Mouse (Mus musculus) urinary bladder, postnatal 25 days (tissue): ENCODE results near the gene Tiam1.

Source experiments
- DNase-seq: peaks from one replicate; pipeline ENCODE4 v3.0.0; 2022; ENCODE audit warnings: low spot score

Tiam1 gene

DNA sequence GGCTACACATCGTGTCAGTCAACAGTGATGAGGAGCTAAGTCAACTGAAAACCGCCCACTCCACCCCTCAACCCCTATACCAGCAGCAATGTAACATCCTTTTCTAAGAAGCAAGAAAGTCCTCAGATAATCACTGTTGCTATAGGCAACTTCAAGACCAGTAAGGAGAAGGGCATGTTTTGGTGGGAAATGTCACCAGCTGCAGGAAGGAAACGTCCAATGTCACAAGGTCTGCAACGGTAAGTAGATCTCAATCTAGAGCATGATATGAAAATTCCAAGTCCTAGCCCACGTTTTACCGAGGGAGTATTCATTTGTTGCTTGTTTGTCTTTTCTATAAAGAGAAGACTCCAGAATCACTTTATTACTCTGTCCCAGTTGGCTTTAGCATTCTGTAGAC lies 95.7 kb downstream of the Tiam1 start:
- DNase-seq: no peak

DNA sequence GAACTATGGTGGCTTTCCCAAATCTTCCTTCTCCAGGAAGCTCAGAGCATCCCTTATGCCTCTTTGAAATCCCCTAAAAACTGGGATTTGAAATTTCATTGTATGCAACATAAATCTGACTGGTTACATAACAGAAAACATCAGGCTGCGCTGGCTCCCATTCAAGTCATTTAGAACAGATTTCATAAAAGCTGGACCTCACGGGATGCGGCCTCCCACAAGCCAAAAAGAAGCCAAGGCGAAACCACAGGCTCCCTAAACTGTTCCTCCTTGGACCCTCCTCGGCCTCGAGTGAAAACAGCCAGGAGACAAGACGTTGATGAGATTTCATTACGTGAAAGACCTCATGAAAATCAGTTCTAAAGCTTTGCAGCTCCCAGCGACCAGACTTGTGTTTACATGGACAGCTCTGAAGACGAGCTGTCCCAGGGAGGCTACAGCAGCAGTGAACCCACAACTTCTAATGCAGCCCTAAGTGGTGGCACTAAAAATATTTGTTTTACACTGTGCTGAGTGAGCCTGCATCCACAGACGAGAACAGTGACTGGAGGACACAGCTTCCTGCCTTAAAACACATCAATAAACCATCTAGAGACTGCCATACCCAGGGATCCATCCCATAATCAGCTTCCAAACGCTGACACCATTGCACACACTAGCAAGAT lies 96.9 kb downstream of the Tiam1 start:
- no peak for DNase-seq

DNA sequence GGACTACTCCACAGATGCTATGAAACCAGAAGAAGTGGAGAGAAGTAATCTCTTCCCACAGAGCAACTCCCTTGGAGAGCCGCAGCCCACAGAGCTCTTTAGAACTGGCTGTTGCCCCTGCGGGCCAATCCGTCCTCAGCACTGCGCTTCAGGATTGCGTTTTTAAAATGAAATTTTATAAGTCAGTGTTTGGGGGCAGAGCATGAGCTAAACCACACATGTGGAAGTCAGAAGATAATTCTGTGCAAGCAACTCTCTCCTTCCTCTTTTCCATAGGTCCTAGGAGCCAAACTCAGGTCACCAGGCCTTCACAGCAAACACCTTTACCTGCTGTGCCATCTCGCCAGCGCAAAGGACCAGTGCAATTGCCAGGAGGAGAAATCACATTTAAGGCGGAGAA lies 98.0 kb downstream of the Tiam1 start:
- no peak for DNase-seq

DNA sequence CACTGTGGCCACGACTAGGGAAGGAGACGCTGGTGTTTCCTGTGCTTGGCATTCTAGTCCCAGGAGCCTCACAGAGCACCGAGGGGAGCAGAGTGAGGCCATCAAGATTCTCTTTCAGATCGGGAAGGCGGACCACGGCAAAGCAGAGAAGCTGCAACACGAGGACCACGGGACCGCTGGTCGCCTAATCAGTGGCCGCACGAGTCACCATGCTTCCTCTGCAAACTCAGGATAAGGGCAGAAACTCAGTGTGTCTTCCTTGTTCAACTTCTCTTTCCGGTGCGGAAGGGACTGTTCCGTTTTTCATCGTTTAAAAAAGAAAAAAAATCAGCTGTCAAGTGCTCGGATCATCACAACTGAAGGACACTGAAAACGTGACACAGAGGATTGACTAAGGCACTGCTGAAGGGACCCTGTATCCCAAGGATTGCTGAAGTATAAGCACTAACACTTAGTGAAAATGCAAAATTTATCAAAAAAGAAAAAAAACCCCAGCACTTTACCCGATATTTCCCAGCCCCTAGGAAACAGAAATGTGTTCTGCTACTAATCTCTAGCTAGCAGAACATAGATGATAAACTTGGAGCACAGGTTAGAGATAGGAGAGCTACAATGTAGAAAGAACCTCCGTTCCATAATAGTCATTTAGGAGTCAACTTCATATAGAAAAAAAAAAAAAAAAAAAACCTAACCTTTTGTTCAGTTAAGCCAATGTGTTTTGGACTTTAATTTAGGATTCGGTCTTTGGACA lies 99.4 kb downstream of the Tiam1 start:
- no peak for DNase-seq

DNA sequence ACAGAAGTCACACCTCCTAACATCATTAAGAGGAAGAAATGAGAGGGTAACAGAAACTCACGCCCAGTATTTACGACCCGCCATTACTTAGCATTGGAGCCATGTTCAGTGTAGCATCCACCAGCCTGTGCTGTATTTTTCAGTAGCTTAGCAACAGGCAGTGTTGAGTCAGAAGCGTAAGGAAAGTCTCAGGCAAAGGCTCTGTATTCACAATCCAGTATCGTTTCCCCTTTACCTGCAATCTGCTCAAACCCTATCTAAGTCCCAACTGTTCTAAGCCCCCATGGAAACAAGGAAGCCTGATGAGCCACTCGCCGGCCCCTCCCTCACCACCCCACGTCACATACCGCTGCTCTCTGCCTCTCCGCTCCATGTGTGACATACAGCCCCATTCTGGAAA lies 100.7 kb downstream of the Tiam1 start:
- DNase-seq: no peak

DNA sequence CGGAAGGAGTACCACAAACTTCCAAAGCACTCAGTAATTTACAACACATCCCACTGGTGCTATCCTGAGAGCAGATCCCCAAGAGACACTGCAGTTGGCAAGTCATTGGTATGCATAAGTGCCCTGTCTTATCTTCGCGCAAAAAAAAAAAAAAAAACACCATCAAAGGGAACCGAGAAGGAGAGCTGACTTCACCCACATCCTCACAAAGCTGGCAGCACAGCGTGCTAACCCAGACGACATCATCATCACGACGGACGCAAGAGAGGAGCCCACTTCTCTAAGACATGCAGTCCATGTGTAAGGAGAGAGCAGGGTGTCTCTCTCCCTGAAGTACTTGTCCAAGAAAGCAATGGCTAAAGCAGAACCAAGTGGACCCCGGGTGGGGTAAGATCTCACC lies 101.2 kb downstream of the Tiam1 start:
- no peak for DNase-seq

DNA sequence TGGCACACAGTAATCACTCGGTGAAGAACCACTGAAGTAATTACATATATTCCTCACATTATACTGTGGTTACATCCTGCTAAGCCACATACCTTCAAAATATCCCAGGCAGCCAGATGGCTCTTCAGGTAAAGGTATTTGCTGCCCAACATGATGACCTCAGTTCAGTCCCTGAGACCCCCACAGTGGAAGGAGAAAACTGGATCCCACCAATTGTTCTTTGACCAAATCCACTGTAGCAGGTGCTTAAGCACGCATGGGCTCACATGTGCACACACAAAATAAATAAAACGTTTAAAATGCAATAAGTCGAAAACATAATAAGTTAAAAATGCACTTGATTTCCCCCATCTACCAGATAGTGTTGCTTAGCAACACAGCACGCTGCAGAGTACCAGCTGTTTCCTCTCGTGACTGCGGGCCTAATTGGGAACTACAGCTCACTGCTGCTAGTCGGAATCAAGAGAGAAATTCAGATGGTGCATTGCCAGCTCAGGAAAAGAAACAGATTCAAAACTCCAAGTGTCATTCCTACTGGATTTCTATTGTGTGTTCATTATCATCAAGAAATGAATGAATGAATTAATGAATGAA lies 102.7 kb downstream of the Tiam1 start:
- DNase-seq: no peak

DNA sequence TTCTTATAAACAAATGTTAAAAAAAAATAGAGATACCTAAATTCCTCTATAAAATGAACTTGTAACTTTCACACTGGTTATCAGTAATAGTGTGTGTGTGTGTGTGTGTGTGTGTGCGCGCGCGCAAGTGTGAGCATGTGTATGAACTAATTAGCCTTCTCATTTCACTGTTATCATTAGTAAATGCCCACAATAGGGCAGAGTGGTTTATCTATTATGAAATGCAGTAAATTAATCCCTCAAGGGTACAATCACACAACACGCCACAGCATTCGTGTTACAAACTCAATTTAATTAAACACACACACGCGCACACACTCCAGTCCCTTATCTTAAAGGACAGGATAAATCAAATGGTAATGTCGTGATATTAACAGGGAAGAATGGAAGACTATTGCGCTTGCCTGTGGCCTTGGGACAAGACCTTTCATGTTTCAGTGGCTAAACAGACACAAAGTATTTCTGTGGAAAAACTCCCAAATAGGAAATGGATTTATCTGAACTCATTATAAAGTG lies 107.9 kb downstream of the Tiam1 start:
- DNase-seq: no peak

DNA sequence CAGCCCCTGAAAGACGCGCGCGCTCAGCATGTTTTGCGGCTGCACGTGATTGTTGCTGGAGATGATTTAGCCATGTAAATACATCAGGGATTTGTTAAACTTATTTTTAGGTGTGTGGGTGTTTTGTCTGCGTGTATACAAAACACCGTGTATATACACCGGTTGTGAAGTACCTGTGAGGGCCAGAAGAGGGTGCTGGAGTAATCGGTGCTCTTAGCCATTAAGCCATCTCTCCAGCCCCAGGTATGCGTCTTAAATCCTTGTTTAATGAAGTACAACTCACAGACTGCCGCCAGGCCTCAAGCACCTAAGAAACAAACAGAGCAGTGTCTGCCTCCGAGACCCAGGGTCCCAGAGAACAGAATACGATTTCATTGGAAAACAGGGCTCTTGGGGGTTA lies 113.2 kb downstream of the Tiam1 start:
- DNase-seq: no peak

DNA sequence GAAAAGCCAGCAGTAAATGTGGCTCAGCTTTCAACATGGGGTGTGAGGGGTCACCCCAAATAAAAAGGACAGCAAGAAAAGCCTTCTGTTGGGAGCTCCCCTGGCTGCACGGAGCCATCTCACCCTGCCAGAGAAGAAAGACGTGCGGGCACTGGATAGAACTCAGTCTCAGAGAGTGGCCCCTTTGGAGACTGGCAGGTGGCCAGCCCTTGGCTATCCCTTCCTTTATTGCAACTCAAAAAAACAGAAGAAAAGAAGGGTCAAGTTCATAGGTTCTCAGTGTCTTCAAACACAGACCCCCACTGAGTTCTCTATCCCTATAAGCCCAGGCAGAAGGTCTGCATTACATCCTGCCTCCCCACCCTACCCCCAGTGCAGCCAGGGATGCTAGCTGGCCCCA lies 115.7 kb downstream of the Tiam1 start:
- no peak for DNase-seq

DNA sequence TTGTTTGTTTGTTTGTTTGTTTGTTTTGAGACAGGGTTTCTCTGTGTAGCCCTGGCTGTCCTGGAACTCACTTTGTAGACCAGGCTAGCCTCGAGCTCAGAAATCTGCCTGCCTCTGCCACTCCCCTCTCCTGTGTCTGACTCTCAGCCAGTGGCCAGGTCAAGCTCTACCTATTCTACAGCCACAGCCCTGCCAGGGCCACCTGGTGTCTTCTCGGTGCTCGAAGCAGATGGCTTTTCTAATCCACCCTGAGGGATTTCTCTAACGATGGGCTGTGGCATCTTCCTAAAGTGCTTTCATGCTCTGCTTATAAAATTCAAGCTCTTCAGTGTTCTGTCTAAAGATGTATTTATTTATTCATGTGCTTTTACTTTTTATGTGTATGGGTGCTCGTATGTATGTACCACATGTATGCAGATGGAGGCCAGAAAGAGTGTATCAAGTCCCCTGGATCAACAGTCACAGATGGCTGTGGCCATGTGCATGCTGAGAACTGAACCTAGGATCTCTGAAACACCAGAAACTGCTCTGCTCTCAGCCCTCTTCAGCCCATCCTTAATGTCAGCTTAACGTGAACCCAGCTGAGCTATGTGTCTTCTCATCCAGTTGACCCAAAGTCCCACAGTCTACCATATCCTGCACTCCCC lies 117.9 kb downstream of the Tiam1 start:
- no peak for DNase-seq

DNA sequence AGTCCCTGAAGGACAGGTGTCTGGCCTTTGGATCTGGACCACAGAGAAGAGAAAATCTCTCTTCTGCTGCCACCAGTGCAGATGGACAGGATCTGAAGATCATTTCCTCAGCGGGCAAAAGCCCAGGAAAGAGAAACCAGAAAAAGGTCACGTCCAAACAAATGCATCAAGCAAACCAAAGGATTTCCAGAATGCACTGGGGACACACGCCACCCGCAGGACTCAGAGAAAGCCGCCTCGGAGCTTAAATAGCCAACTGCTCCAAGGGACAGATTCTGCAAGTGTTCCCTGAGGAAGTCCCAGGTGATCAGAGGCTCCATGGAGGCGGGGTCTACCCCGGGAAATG lies 119.9 kb downstream of the Tiam1 start:
- no peak for DNase-seq

DNA sequence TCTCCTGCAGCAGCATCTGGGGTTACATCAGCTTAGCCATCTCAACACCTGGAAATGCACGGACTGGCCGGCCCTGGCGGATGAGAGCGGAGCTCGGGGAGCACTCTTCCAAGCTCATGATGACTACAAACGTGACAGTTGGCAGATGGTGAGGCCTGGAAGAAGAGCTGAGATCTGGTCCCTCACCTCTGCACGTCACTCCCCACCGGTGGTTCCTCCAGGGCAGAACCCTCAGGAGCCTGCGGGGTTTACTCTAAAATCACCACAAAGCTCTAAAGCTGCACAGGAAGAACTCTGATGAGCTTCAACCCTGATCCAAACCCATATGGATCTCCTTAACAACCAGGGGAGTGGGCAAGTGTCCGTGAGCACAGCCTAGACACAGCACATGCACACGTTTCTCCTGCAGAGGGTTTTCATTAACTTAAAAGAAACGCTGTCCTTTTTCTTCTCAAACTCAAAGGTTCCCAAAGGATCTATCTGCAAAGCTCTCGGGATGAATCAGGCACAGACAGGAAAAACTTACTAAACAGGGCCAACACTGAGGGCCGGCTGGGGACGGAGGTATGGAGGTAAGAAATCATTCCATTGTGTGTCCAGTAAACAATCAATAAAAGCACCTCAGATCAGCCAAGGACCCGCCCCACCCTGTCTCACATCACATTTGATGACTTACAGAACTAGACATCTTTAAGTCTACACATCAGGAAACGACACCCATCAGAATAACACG lies 120.5 kb downstream of the Tiam1 start:
- DNase-seq: no peak

DNA sequence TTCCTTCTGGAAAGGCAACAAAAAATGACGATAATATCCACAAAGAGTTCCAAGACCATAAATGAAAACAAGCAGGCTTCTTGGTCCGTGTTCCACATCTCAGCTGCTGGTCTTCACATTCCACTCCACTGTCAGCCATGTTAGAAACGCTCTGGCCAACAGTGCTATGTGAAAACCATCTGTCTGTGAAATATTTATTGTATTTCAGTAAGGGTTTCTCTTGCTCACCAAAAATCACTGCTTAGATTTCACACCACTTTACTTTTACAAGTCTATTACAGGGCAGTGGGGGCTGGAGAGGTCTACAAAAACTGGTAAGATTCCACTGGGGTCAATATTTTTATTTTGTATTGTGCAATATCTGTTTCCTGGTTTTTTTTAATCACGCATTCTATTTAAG lies 127.5 kb downstream of the Tiam1 start:
- DNase-seq: no peak

DNA sequence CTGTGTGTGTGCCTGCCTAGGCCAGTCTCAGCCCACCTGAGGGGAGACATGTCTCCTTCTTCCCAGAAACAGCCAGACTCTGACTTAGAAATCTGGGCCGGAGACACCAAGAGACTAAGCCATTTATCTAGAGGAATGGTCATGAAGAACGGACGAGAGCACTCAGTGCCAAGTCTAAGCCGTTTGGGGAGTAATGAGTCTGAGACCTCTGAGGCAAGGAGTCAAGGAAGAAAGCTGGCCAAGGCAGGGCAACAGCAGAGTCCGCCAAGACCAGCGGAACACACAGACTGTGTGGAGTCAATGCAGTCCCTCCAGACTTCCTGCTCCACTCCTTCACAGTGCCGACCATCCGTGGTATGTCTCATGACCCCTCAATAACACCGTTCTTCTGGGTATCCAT lies 129.0 kb downstream of the Tiam1 start:
- DNase-seq: no peak

DNA sequence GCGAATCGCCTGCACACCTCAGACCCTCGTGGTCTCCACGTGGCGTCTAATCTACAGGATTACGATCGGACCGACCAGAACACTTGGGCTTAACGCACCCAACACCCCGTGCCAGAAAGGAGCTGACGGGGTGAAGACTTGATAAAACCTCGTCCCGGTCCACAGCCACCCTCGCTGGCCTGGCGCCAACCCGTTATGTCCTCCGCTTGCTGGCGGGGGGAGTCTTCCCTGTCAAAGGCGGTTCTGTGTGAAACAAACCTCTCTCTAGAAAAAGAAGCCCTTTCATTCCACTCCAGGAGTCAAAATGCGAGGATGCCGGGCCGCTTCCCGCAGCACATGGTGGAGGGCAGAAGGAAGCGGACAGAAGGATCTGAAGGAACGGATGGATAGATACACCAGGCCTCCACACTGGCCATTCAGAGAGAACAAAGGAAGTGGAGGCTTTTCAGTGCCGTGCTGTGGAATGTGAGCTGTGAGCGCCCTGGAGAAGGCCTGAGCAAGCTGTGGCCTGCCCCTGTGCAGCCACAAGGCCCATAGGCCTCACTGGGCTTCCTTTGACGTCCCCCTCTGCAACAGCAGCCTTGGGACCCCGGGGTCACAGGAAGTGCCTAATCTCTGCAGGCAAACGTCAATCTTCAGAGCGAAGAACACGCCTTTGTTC lies 131.9 kb downstream of the Tiam1 start:
- DNase-seq: no peak

DNA sequence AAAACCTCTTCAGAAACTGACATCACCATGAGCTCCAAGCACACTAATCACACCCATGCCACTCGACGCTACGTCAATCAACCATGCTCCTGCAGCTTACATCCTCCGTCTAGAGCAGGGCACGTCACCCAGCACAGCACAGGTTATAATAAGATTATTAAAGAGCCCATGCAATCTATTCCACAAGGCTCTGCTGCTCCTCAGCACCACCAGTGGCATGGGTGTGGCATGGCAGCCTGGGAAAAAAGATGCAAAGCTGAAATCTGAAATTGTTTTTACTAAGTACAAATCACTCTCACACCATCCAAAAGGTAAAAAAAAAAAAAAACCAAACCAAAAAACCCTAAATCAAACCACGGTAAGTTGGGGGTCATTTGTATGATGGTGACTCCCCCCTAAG lies 135.1 kb downstream of the Tiam1 start:
- DNase-seq: no peak

DNA sequence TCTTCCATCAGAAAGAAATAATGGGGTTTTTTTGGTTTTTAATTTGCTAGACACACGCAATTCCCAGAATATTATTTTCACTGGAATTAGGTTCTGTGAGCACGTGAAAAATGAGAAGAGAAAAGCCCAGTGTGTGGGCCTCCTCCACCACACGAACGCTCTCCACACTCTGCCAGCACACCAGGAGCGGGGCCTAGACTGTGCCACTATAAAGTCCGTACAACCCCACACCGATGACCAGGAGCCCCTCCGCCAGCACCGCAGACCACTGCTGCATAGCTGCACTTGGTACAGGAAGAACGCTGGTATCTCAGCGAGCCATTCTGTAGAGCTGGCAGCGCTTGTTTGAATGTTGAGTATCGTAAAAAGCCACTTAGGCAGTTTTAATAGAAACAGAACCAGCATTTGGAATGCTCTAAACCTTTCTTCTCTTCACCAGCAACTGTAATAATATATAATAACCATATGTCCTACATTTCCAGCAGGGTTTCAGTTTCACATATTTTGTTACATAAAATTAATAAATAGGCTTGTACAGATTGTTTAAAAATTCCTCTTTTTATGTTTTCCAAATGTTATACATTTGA lies 136.1 kb downstream of the Tiam1 start:
- no peak for DNase-seq

DNA sequence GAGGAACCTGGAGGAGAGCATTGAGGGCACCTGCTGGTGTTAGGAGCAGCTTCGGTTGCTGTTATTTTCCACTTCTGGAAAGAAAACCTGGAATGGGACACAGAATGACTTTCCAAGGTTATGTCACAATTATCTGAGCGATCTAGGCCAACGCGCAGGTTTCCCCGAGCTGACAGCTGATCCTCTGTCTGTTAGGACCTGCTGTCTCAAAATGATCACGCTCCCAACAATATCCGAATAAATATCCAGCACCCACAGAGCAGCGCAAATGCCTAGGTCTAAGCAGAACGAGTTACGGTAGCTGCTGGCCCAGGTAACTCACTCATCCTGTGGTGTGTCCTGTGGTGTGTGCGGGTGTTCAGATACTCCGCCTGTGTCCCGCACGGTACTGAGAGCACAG lies 140.0 kb downstream of the Tiam1 start:
- no peak for DNase-seq

DNA sequence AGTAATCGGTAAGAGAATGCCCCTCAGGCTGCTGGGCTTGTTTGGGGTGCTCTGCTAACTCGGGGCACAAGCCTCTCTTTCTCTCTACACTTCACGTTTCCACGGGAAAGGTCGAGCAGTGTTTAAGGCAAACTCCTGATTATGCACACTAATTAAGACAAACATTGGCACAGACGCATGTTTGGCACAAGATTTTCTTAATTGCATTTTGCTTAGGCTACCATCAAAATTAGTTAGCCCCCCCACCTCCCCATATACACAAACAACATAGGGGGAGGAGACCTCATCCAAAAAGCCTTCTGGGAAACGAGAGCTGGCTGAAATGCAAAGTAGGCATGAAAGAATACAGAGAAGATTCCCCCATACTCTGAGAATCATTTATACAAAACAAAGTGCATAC lies 148.4 kb downstream of the Tiam1 start:
- DNase-seq: no peak
